Mouse (Mus musculus) left cerebral cortex, adult 18-20 months (tissue): ENCODE results near the gene Fermt2. TPM values are rescaled to one million over a fixed set of nuclear protein-coding genes. Genes with fewer than 3 reads are reported as not detected.

ENCODE experiments used
- DNase-seq, 2 experiments: peaks; one replicate each; pipeline ENCODE4 v3.0.0; 2021 to 2022; ENCODE audit warnings: low spot score in 2 of 2, mixed read lengths in 1 of 2
- total RNA-seq, 2 experiments: library from RNA; stranded (reverse); gene quantifications; 2 replicates each; pipeline ENCODE4 v1.2.3; 2021

The Fermt2 gene
- total RNA-seq, 2 experiments from 2014 or later, result 88.1 to 109 TPM

GRCm38 (mm10) chr14:45464036-45465035, 65.6 kb downstream of the Fermt2 start:
- no peak for DNase-seq

GRCm38 (mm10) chr14:45463599-45463998, 66.3 kb downstream of the Fermt2 start:
- no peak for DNase-seq

DNA sequence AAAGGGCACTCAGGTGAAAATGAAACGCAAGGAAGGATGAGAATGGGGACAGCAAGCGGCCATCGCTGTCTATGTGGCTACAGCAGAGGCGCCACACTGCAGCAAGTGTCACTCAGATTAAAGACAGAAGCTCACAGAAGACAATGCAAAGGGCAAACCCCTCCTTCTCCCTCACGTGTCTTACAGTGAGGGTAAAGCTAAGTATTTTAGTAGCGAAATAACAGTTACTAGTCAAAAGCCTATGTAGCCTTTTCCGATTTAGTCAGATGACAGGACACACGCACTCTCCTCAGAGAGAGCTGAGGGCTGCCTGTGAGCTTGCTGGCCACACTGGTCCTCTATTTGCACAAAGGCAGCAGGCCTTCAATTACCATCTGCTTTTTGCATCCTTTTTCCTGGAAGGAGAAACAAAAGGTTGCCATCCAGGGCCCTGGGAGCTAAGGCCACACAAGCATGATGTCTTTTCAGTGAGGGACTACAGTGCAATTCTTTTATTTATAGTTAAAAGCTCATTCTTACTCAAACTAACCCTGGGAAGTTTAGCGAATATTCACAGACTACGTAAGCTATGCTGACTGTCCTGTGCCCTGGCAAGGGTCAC, 66.9 kb downstream of the Fermt2 start:
- no peak for DNase-seq

GRCm38 (mm10) chr14:45462374-45462773, 67.5 kb downstream of the Fermt2 start:
- no peak for DNase-seq

DNA sequence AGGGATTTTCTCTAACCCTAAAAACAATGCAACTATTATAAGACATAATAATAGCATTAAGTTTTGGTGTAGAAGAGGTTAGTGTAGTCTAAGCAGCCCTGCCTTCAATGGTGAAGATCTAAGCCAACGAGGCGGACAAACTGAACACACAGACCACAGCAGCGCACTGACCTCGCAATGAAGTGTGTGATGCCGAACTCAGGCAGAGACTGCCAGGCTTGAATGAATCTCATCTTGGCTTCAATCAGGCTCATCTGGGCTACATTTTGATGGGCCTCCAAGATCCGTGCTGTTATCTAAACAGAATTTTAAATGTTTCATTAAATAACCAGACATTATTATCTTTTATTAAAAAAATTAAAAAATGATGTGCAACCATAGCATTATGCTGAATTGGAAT, 68.0 kb downstream of the Fermt2 start:
- no peak for DNase-seq

GRCm38 (mm10) chr14:45460491-45460890, 69.4 kb downstream of the Fermt2 start:
- DNase-seq, result no peak

GRCm38 (mm10) chr14:45459877-45460276, 70.0 kb downstream of the Fermt2 start:
- no peak for DNase-seq

GRCm38 (mm10) chr14:45457003-45457402, 72.9 kb downstream of the Fermt2 start:
- DNase-seq, result no peak

GRCm38 (mm10) chr14:45456502-45456846, 73.4 kb downstream of the Fermt2 start:
- no peak for DNase-seq

DNA sequence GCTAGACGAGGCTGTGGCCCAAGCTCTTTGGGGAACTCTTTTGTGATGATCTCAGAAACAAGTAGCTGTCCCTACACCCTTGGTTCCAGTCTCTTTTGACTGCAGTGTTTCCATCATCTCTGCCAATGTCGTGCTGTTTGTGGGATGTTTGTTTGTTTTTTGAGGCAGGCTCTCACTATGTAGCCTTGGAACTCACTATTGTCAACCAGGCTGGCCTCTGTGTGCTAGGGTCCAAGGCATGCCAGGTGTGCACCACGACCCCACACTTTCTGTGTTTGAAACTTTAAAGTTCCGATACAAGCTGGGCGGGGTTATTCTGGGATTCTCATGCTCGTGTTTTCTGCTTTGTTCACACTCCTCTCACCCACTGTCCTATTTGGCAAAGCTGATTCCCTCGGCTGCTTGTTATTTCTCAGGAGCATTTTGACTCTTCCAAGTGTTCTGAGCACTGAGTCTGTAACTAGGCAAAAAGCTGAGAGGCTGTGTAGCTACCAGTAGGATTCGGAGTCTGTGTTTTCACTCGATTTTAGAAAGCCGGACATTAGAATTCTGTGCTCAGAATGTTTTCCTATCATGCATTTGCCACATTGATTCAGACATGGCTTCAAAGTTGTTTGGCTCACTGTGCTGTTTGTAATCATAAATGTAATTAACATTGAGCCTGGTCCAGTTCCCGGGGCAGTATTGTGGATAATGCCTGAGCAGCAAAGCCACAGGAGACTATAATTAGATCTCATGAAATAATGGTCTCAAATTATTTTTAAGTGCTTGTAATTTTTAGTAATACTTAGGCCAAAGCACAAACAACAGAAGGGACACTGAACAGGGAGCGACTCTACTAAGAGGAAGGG, 74.0 kb downstream of the Fermt2 start:
- DNase-seq, result peak in 1 of 2 experiments; percentile 20

GRCm38 (mm10) chr14:45453538-45454233, 76.2 kb downstream of the Fermt2 start:
- DNase-seq, result no peak

DNA sequence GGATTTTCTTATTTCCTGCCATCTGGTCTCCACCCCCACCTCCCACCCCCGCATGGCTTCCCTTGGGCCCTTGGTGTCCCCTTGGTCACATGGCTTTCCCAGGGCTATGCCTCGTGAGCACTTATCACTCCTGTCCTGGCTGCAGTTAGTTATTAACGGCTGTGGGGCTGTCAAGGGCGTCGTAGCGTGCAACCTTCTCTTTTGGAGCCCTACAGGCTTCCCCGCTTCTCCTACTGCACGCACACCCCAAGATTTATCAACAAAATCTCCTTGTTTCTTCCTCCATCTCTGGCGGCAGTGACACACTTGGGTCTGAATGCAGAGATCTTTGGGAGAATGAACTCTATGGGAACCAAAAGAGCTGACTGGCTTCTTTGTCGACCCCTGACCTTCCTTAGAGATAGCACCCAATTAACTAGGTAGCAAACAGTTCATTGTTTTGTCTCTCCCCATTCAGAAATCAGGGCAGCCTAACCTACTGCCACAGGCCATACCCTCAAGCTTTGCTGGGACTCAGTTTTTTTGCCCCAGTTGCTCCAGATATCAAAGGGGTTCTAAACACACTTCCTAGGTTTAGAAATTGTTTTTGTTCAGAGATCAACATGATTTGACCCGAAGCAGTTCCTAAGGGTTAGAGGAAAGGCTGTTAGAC, 76.9 kb downstream of the Fermt2 start:
- DNase-seq, result no peak

- DNase-seq, result no peak
These were observed 77.8 kb downstream of the Fermt2 start for GRCm38 (mm10) chr14:45452148-45452547.

GRCm38 (mm10) chr14:45451090-45451489, 78.8 kb downstream of the Fermt2 start:
- DNase-seq, result no peak

- no peak for DNase-seq
These were observed 83.1 kb downstream of the Fermt2 start for GRCm38 (mm10) chr14:45446777-45447176.

DNA sequence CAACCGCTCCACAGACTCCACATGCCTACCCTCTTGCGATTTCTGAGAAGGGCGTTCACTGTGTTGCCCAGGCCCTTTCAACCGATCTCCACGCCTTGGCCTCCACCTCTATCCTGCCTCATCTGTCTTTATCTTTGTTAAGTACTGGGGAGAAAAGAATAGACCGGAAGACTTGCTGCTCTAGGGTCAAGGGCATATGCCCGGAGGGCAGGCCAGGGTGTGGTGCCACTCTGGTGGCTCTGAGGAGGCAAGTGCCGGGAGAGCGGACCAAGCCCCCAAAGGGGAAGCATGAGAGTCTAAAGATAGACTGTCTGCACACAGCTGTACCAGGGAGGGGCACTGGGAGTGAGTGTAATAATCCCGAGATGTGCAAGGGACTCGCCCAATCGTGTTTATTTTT, 84.5 kb downstream of the Fermt2 start:
- no peak for DNase-seq

DNA sequence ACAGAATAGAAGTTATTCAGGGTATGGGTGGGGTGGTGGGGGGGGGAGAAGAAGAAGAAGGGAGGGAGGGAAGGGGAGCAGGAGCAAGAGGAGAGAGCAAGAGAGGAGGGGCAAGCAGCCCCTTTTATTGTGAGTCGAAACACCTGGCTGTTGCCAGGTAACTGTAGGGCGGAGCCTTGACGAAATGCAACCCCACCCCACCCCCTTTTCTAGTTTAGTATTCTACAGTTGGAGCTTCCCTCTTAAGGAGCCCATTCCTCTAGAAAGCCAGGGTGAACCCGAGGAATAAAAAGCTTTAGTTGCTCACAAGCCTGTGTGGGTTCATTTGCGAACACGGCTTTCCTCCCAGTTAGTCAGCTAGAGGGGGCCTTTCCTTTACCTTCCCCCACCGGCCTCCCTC, 85.0 kb downstream of the Fermt2 start:
- no peak for DNase-seq

DNA sequence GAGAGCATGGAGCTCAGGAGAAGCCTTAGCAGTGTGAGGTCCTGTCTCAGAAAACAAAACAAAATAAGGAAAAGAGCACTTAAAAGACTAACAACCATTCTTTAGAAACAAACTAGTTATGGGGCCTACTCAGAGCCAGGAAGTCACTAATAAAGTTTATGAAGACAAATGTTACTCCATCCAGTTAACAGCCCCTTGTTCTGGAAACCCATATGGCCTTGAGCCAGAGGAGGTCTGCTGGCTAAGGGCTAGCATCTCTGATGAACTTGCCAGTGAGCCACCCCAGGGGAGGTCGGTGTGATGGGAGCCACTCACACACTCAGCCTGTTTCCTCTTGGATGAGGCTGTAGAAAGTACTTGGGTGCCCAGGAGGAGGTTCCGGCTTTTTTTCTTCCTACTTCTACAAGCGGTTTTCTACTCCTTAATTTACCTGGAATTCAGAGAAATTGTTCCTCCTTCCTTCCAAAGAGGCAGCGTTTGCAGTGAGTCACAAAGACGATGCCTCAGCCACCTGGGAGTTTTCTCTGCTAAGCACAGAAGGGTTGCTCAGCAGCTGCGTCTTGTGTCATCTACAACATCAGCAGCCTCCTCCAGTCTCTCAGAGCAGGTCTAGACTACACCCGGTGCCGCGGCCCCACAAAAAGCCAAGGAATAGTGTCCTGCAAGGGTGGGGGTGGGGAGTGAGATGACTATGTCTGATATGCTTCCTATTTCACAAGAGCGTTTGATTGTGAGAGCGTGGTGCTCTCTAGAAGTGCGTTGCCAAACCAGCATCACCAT, 86.9 kb downstream of the Fermt2 start:
- DNase-seq, result no peak

GRCm38 (mm10) chr14:45441291-45441690, 88.6 kb downstream of the Fermt2 start:
- DNase-seq, result no peak

DNA sequence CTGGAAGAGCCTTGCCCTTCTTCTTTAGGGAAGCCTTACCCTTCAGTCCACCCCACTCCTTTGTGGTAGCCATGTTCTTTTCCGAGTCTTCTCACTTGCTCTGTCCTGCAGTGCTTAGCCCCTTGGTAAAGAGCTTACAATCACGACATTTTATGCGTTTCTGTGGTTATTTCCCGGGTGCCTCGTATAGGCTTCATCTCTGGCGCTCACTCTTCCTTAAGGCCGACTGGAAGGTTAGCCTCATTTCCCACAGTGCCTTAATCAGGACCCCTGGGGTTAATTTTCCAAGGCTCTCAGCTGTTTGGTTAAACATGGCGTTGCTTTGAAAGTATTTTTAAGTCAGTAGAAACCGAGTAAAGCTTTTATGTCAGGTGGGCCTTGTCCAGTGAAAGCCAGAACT, 90.5 kb downstream of the Fermt2 start:
- DNase-seq, result no peak
